Mouse (Mus musculus) lung, embryonic 14.5 days (tissue): ENCODE measurements at regions not wholly inside any gene's neighbourhood (a gene's known extent, or its start where the extent isn't known, plus 50 kb on each side); places are given as distances from the start of the nearest gene placed in this dataset.
"Not testable (repeated sequence)": the region's sequence is repeated elsewhere in the genome, so short reads cannot be mapped to it uniquely, and the experiment has no call there.

Source experiments
- ATAC-seq: fragments of 200-750 bp; cut with Nextera tagmentation; 2 replicates; pipeline ENCODE4 v1.8.0; 2017; ENCODE audit warnings: mild to moderate bottlenecking, moderate TSS enrichment, moderate library complexity; ENCODE audit not compliant: insufficient read depth
- DNase-seq: peaks from one replicate; pipeline ENCODE4 v3.0.0-alpha.2; 2015
- H3K27ac ChIP-seq: fragments of 300-500 bp; sonication (generic); 2 replicates; pipeline ENCODE4 v1.5.1; 2014; ENCODE audit warnings: low read depth, mild to moderate bottlenecking, moderate library complexity
- H3K27me3 ChIP-seq: fragments of 300-500 bp; sonication (generic); 2 replicates; pipeline ENCODE4 v1.6.1; 2014; ENCODE audit warnings: low read length, control low read depth; ENCODE audit not compliant: insufficient read depth
- H3K36me3 ChIP-seq: fragments of 300-500 bp; sonication (generic); 2 replicates; pipeline ENCODE4 v1.6.1; 2014; ENCODE audit warnings: control low read depth; ENCODE audit not compliant: insufficient read depth
- H3K4me1 ChIP-seq: fragments of 300-500 bp; sonication (generic); 2 replicates; pipeline ENCODE4 v1.6.1; 2014; ENCODE audit warnings: antibody characterized with exemption, control low read depth; ENCODE audit not compliant: insufficient read depth
- H3K4me2 ChIP-seq: fragments of 300-500 bp; sonication (generic); 2 replicates; pipeline ENCODE4 v1.6.1; 2014; ENCODE audit warnings: mild to moderate bottlenecking
- H3K4me3 ChIP-seq: fragments of 300-500 bp; sonication (generic); 2 replicates; pipeline ENCODE4 v1.5.1; 2014; ENCODE audit warnings: low read depth, low read length
- H3K9ac ChIP-seq: fragments of 300-500 bp; sonication (generic); 2 replicates; pipeline ENCODE4 v1.6.1; 2014
- H3K9me3 ChIP-seq: fragments of 300-500 bp; sonication (generic); 2 replicates; pipeline ENCODE4 v1.6.1; 2016; ENCODE audit warnings: low read depth, low read length, control low read depth
- CTCF ChIP-seq: IDR thresholded peaks from 2 replicates; pipeline ENCODE4 v1.5.1; 2016; ENCODE audit warnings: antibody characterized with exemption, low read depth
- whole genome bisulfite sequencing: fragments of 180-500 bp; shearing (Covaris S2); extraction: QIAGEN DNeasy Blood & Tissue Kit; methylation state at CpG from one replicate; pipeline ENCODE4 v1.1.7; 2014; 5-methylcytosine and 5-hydroxymethylcytosine counted together

- H3K4me3 ChIP-seq, result no peak overlapping the region
- whole genome bisulfite sequencing, result 81% methylated on average over 7 of the region's 7 CpGs
- H3K27ac ChIP-seq, result no peak overlapping the region
- H3K9me3 ChIP-seq, result no peaks in the 10 kb centered on the region
- no peaks in the 10 kb centered on the region for H3K4me1 ChIP-seq
- no peak for ATAC-seq
- H3K27me3 ChIP-seq, result no peaks in the 10 kb centered on the region
- H3K9ac ChIP-seq, result no peak overlapping the region
- no peak overlapping the region for H3K4me2 ChIP-seq
- no peak for DNase-seq
- no peaks in the 10 kb centered on the region for H3K36me3 ChIP-seq
- TF ChIP-seq CTCF, result no peak
Observed at GRCm38 (mm10) chr7:73688451-73688850, 51.7 kb upstream of the Fam174b start.

GRCm38 (mm10) chr7:73686245-73686644, 53.9 kb upstream of the Fam174b start:
- not testable (repeated sequence) for H3K9me3 ChIP-seq, DNase-seq, H3K4me3 ChIP-seq, H3K4me1 ChIP-seq, H3K9ac ChIP-seq, H3K27ac ChIP-seq, H3K4me2 ChIP-seq, ATAC-seq, H3K27me3 ChIP-seq, H3K36me3 ChIP-seq
- WGBS, result 90% methylated on average over 15 of the region's 17 CpGs

- no peak overlapping the region for H3K4me3 ChIP-seq
- no peak for TF ChIP-seq CTCF
- H3K9ac ChIP-seq, result no peak overlapping the region
- H3K4me1 ChIP-seq, result no peaks in the 10 kb centered on the region
- no peak overlapping the region for H3K27ac ChIP-seq
- H3K4me2 ChIP-seq, result no peak overlapping the region
- WGBS, result 79% methylated on average over 5 of the region's 5 CpGs
- DNase-seq, result no peak
- ATAC-seq, result no peak
- no peaks in the 10 kb centered on the region for H3K9me3 ChIP-seq
- H3K36me3 ChIP-seq, result no peaks in the 10 kb centered on the region
- H3K27me3 ChIP-seq, result no peaks in the 10 kb centered on the region
Observed at GRCm38 (mm10) chr7:73682756-73683155, 57.3 kb upstream of the Fam174b start.

- H3K9ac ChIP-seq, result no peak overlapping the region
- WGBS, result 22% methylated on average over 4 of the region's 4 CpGs
- H3K4me3 ChIP-seq, result no peak overlapping the region
- H3K4me1 ChIP-seq, result 0 out of 2 replicates have a peak, but pooled peaks cover 2% of the 10 kb centered on the region
- no peaks in the 10 kb centered on the region for H3K9me3 ChIP-seq
- ATAC-seq (no peak), DNase-seq (peak; percentile 21)
- no peak overlapping the region for H3K4me2 ChIP-seq
- H3K36me3 ChIP-seq, result no peaks in the 10 kb centered on the region
- H3K27ac ChIP-seq, result no peak overlapping the region
- no peaks in the 10 kb centered on the region for H3K27me3 ChIP-seq
- TF ChIP-seq CTCF, result no peak
Observed at GRCm38 (mm10) chr7:73670598-73670997, 69.5 kb upstream of the Fam174b start.

- Histone ChIP-seq H3K4me1 (0 out of 2 replicates have a peak, but pooled peaks cover 2% of the 10 kb centered on the region), H3K36me3 (no peaks in the 10 kb centered on the region), H3K4me3 (no peak overlapping the region), H3K9ac (no peak overlapping the region), H3K4me2 (no peak overlapping the region), H3K27me3 (no peaks in the 10 kb centered on the region), H3K9me3 (no peaks in the 10 kb centered on the region), H3K27ac (no peak overlapping the region)
- DNase-seq (no peak), ATAC-seq (no peak)
- TF ChIP-seq CTCF, result no peak
- WGBS, result 63% methylated on average over 2 of the region's 2 CpGs
Observed at GRCm38 (mm10) chr7:73668791-73669190, 71.3 kb upstream of the Fam174b start.

- Histone ChIP-seq H3K27me3 (no peaks in the 10 kb centered on the region), H3K4me1 (0 out of 2 replicates have a peak, but pooled peaks cover 2% of the 10 kb centered on the region), H3K9ac (no peak overlapping the region), H3K36me3 (no peaks in the 10 kb centered on the region), H3K27ac (no peak overlapping the region; the same call in 1 of the 2 replicates), H3K9me3 (no peaks in the 10 kb centered on the region), H3K4me3 (no peak overlapping the region), H3K4me2 (no peak overlapping the region)
- DNase-seq, result peak; percentile 72
- no peak for TF ChIP-seq CTCF
- peak; percentile 79; the same call in 1 of the 2 replicates for ATAC-seq
- WGBS, result 57% methylated on average over 14 of the region's 14 CpGs
Observed at GRCm38 (mm10) chr7:73666921-73667675, 73.0 kb upstream of the Fam174b start.

GRCm38 (mm10) chr7:73664962-73665361, 75.1 kb upstream of the Fam174b start:
- Histone ChIP-seq H3K4me3 (no peak overlapping the region), H3K9me3 (no peaks in the 10 kb centered on the region), H3K36me3 (no peaks in the 10 kb centered on the region), H3K27ac (no peak overlapping the region), H3K9ac (no peak overlapping the region), H3K27me3 (no peaks in the 10 kb centered on the region), H3K4me2 (no peak overlapping the region), H3K4me1 (0 out of 2 replicates have a peak, but pooled peaks cover 2% of the 10 kb centered on the region)
- WGBS, result 66% methylated on average over 6 of the region's 6 CpGs
- ATAC-seq, result no peak
- no peak for TF ChIP-seq CTCF
- no peak for DNase-seq
